Mouse (Mus musculus) megakaryocyte-erythroid progenitor cell, adult 5 weeks (primary cell): ENCODE results near the gene Gls. TPM values are rescaled to one million over a fixed set of nuclear protein-coding genes. Genes with fewer than 3 reads are reported as not detected.

Experiments used
- polyA plus RNA-seq: library from polyadenylated mRNA; stranded (reverse); fragments of >175 nt; gene quantifications from 2 replicates; pipeline ENCODE4 v1.2.3, GENCODE M21; 2012

Gene Gls
- polyA plus RNA-seq: 69.2 and 81.1 TPM in 2 replicates

DNA sequence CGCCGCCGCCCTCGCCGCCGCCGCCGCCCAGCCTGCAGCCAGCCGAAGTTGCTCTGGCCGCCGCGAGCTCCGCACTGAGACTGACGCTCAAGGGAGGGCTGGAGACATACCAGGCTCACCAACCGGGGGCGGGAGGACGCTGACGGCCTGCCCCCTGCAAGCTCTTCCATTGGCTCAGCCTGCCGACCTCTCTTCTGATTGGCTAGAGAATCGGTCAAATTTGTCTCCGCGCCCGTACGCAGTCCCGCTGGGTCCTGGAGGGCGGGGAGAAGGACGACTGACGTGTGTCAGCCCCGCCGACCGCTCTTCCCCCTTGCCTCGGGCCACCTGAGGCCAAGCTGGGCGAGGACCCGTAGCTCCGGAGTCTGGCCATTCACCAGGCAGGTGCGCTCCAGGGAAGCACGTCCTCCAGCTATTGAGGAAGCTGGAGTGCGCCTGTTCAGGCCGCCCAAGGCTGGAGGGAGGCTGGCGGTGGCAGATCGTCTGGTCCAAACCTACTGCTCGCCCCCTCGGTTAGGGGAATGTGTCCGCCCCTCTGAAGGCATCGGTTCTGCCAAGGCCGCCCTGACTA, at the start of gene Gls:
Gene Gls (minus strand): TSS at position 90 of the 571 bp plus-strand sequence.

DNA sequence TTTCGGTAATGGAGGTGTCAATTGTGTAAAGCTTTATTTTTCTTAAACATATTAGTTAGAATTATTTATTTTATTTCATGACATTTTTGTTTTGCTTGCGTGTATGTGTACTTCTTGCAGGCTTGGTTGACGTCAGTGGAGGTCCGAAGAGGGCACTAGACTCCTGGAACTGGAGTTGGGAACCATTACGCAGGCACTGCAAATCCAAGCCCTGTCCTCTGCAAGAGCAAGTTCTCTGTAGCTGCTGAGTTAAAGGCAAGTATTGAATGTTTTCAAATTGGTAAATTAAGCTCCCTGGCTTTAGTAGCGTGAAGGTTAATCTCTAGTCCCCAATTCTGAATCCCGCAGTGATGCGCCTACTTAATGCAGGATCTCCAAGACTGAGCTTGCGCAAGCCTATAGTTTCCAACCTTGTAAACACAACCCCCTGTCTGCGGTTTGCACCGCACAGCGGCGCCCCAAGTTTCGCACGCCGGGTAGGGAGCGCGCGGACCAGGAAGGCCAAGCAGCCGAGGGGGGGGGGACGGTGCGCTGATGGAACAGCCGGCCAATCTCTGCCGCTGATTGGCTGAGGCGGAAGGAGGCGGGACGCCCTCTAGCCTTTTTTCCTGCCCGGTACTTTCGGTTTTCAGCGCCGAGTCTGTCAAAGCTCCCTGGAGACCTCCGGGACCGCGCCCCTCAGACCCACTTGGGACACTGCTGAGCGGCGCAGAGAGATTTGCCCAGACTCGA, 114.0 kb downstream of the Gls start, which contains the start of gene Stat1:
Gene Stat1 (plus strand): TSS at position 581 of the 732 bp plus-strand sequence.

Other genes with a start within 250 kb of the Gls start
- 0.54 and 1.2 TPM in 2 replicates for gene Stat4, start 246.1 kb downstream of the Gls start, polyA plus RNA-seq
- gene Stat1, start 113.8 kb downstream of the Gls start, polyA plus RNA-seq: 17.1 and 18.9 TPM in 2 replicates